Mouse (Mus musculus): ENCODE measurements around the gene Srcin1. TPM values are rescaled to one million over a fixed set of nuclear protein-coding genes. Genes with fewer than 3 reads are reported as not detected.

Gene Srcin1
- total and polyA plus RNA-seq, 2 experiments from 2014 or later, result not detected

GRCm38 (mm10) chr11:97590227-97590960 lies 14.4 kb upstream of the Srcin1 start:
- H3K4me1 ChIP-seq (ENCODE audit: control insufficient read depth, insufficient read depth), result peaks cover 4% of the 10 kb centered on the region; the same call in 1 of the 2 replicates
- H3K9ac ChIP-seq (replicated peaks; ENCODE audit: low read depth, low read length), result no peak overlapping the region
- DNase-seq (ENCODE audit: low spot score) (no peak), ATAC-seq (ENCODE audit: insufficient read depth, low read depth) (no peak)
- H3K4me2 ChIP-seq (ENCODE audit: low read depth, low read length), result no peak overlapping the region
- WGBS, result 33% methylated on average over 24 of the region's 24 CpGs
- no peak overlapping the region for H3K27ac ChIP-seq (ENCODE audit: low read depth)
- H3K36me3 ChIP-seq (replicated peaks; ENCODE audit: control insufficient read depth, insufficient read depth, low read length), result no peaks in the 10 kb centered on the region
- TF ChIP-seq EP300 (IDR thresholded peaks at IDR 0.05; ENCODE audit: low read depth), result no peak
- TF ChIP-seq CTCF (IDR thresholded peaks at IDR 0.05; ENCODE audit: low read depth), result no peak
- H3K27me3 ChIP-seq (ENCODE audit: control insufficient read depth, insufficient read depth, low read length), result no peaks in the 10 kb centered on the region
- H3K4me3 ChIP-seq (ENCODE audit: low read depth, low read length), result no peak overlapping the region
- H3K9me3 ChIP-seq (replicated peaks; ENCODE audit: control insufficient read depth, low read length), result no peaks in the 10 kb centered on the region

GRCm38 (mm10) chr11:97589216-97589615 lies 13.2 kb upstream of the Srcin1 start:
- Histone ChIP-seq H3K4me3 (ENCODE audit: low read depth, low read length) (no peak overlapping the region), H3K9ac (replicated peaks; ENCODE audit: low read depth, low read length) (no peak overlapping the region), H3K36me3 (replicated peaks; ENCODE audit: control insufficient read depth, insufficient read depth, low read length) (no peaks in the 10 kb centered on the region), H3K4me1 (ENCODE audit: control insufficient read depth, insufficient read depth) (peaks cover 4% of the 10 kb centered on the region; the same call in 1 of the 2 replicates), H3K9me3 (replicated peaks; ENCODE audit: control insufficient read depth, low read length) (no peaks in the 10 kb centered on the region), H3K27me3 (ENCODE audit: control insufficient read depth, insufficient read depth, low read length) (no peaks in the 10 kb centered on the region), H3K27ac (ENCODE audit: low read depth) (no peak overlapping the region), H3K4me2 (ENCODE audit: low read depth, low read length) (no peak overlapping the region)
- ATAC-seq (ENCODE audit: insufficient read depth, low read depth) (no peak), DNase-seq (ENCODE audit: low spot score) (no peak)
- TF ChIP-seq EP300 (IDR thresholded peaks at IDR 0.05; ENCODE audit: low read depth) (no peak), CTCF (IDR thresholded peaks at IDR 0.05; ENCODE audit: low read depth) (no peak)
- WGBS, result 16% methylated on average over 10 of the region's 10 CpGs

DNA sequence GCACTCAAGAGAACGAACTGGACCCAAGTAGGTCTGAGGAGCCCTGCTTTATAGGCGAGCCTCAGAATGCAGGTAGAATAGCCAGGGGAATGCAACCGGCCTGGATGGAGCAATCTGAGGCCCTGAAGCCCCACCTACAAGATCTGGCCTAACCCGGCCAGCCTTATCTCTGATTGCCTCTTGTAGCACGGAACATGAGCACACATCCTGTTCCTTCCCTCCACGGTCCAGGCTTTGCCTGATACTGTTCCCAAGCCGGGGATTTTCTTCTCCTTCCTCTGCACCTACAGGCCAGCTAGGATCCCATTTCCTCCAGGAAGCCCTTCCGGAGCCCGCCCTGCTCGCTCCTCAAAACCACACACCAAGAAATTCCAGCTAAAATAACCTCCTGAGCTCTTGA lies 9.9 kb upstream of the Srcin1 start:
- 28% methylated on average over 10 of the region's 10 CpGs for WGBS
- Histone ChIP-seq H3K27me3 (ENCODE audit: control insufficient read depth, insufficient read depth, low read length) (no peaks in the 10 kb centered on the region), H3K27ac (ENCODE audit: low read depth) (peak overlapping the region; percentile 10; the same call in 1 of the 2 replicates), H3K9ac (replicated peaks; ENCODE audit: low read depth, low read length) (no peak overlapping the region), H3K4me2 (ENCODE audit: low read depth, low read length) (no peak overlapping the region), H3K4me3 (ENCODE audit: low read depth, low read length) (no peak overlapping the region), H3K9me3 (replicated peaks; ENCODE audit: control insufficient read depth, low read length) (no peaks in the 10 kb centered on the region), H3K36me3 (replicated peaks; ENCODE audit: control insufficient read depth, insufficient read depth, low read length) (no peaks in the 10 kb centered on the region), H3K4me1 (ENCODE audit: control insufficient read depth, insufficient read depth) (peaks cover 4% of the 10 kb centered on the region; the same call in 1 of the 2 replicates)
- TF ChIP-seq CTCF (IDR thresholded peaks at IDR 0.05; ENCODE audit: low read depth) (no peak), EP300 (IDR thresholded peaks at IDR 0.05; ENCODE audit: low read depth) (0 out of 2 replicates have a peak, but pooled peaks have one; percentile 24)
- ATAC-seq (ENCODE audit: insufficient read depth, low read depth), result peak; percentile 85
- peak; percentile 75 for DNase-seq (ENCODE audit: low spot score)

- peaks cover 4% of the 10 kb centered on the region; the same call in 1 of the 2 replicates for H3K4me1 ChIP-seq (ENCODE audit: control insufficient read depth, insufficient read depth)
- no peak for DNase-seq (ENCODE audit: low spot score)
- H3K4me2 ChIP-seq (ENCODE audit: low read depth, low read length), result no peak overlapping the region
- no peak for TF ChIP-seq CTCF (IDR thresholded peaks at IDR 0.05; ENCODE audit: low read depth)
- TF ChIP-seq EP300 (IDR thresholded peaks at IDR 0.05; ENCODE audit: low read depth), result no peak
- no peak for ATAC-seq (ENCODE audit: insufficient read depth, low read depth)
- no peak overlapping the region for H3K27ac ChIP-seq (ENCODE audit: low read depth)
- peaks cover 3% of the 10 kb centered on the region; the same call in 1 of the 2 replicates for H3K27me3 ChIP-seq (ENCODE audit: control insufficient read depth, insufficient read depth, low read length)
- no peak overlapping the region for H3K9ac ChIP-seq (replicated peaks; ENCODE audit: low read depth, low read length)
- no peak overlapping the region for H3K4me3 ChIP-seq (ENCODE audit: low read depth, low read length)
- H3K9me3 ChIP-seq (replicated peaks; ENCODE audit: control insufficient read depth, low read length), result no peaks in the 10 kb centered on the region
- WGBS, result 74% methylated on average over 7 of the region's 7 CpGs
- no peaks in the 10 kb centered on the region for H3K36me3 ChIP-seq (replicated peaks; ENCODE audit: control insufficient read depth, insufficient read depth, low read length)
Observed at GRCm38 (mm10) chr11:97584476-97584875, 8.5 kb upstream of the Srcin1 start.

- Histone ChIP-seq H3K4me2 (ENCODE audit: low read depth, low read length) (no peak overlapping the region), H3K36me3 (replicated peaks; ENCODE audit: control insufficient read depth, insufficient read depth, low read length) (no peaks in the 10 kb centered on the region), H3K9me3 (replicated peaks; ENCODE audit: control insufficient read depth, low read length) (no peaks in the 10 kb centered on the region), H3K27me3 (ENCODE audit: control insufficient read depth, insufficient read depth, low read length) (peaks cover 43% of the 10 kb centered on the region), H3K27ac (ENCODE audit: low read depth) (no peak overlapping the region), H3K9ac (replicated peaks; ENCODE audit: low read depth, low read length) (no peak overlapping the region), H3K4me1 (ENCODE audit: control insufficient read depth, insufficient read depth) (no peaks in the 10 kb centered on the region), H3K4me3 (ENCODE audit: low read depth, low read length) (no peak overlapping the region)
- ATAC-seq (ENCODE audit: insufficient read depth, low read depth) (no peak), DNase-seq (ENCODE audit: low spot score) (no peak)
- WGBS, result 22% methylated on average over 10 of the region's 10 CpGs
- no peak for TF ChIP-seq CTCF (IDR thresholded peaks at IDR 0.05; ENCODE audit: low read depth)
- TF ChIP-seq EP300 (IDR thresholded peaks at IDR 0.05; ENCODE audit: low read depth), result no peak
Observed at GRCm38 (mm10) chr11:97579088-97579857, 3.3 kb upstream of the Srcin1 start.

Measured in heart, postnatal 0 days (tissue).